Comparison of ENCODE assay signal across 14 mouse cellular contexts in genomic region chr11:75865859-75866258, GRCm38 (mm10).
A peak's percentile ranks its signal among the peaks of the same experiment; 100 is the strongest.
DNase-seq lines count a peak whose midpoint lies in the region; ATAC-seq and TF ChIP-seq lines count a peak whose summit lies in the region.
"Had no signal": no experiment of that assay in that cellular context is flagged by ENCODE, and none has a peak within 500 bp of the region (broad histone marks: within the 10 kb centered on the region; RNA-seq: fewer than 3 reads in every experiment).

No protein-coding gene starts in this region.

- no peak overlapping the region for H3K4me2 ChIP-seq in forebrain, embryonic 12.5 days
- no peak overlapping the region for H3K4me2 ChIP-seq in forebrain, embryonic 13.5 days
- no peak overlapping the region for H3K4me2 ChIP-seq in embryonic facial prominence, embryonic 13.5 days
- H3K4me2 ChIP-seq in midbrain, embryonic 12.5 days (replicated peaks): no peak overlapping the region

- TF ChIP-seq CTCF in layer of hippocampus, adult 2 months (conservative IDR thresholded peaks at IDR 0.05): no peak

- peak overlapping the region; percentile 68 for H3K27ac ChIP-seq in forebrain, embryonic 12.5 days
- H3K27ac ChIP-seq in forebrain, embryonic 13.5 days: no peak overlapping the region; the same call in 1 of the 2 replicates
- peak overlapping the region; percentile 92 for H3K27ac ChIP-seq in layer of hippocampus, adult 2 months
- H3K27ac ChIP-seq in embryonic facial prominence, embryonic 13.5 days: peak overlapping the region; percentile 16; the same call in 1 of the 2 replicates
- peak overlapping the region; percentile 58; the same call in 1 of the 2 replicates for H3K27ac ChIP-seq in midbrain, embryonic 12.5 days (replicated peaks)
- H3K27ac ChIP-seq: heart, adult 2 months; liver, embryonic 14.5 days had no signal

- WGBS in forebrain, embryonic 12.5 days: 32% methylated on average over 9 of the region's 9 CpGs
- WGBS in forebrain, embryonic 13.5 days: 17% methylated on average over 9 of the region's 9 CpGs
- WGBS in embryonic facial prominence, embryonic 13.5 days: 14% methylated on average over 9 of the region's 9 CpGs
- WGBS in midbrain, embryonic 12.5 days: 47% methylated on average over 9 of the region's 9 CpGs

- H3K9ac ChIP-seq in forebrain, embryonic 12.5 days: no peak overlapping the region
- H3K9ac ChIP-seq in forebrain, embryonic 13.5 days: no peak overlapping the region; the same call in 1 of the 2 replicates
- no peak overlapping the region for H3K9ac ChIP-seq in embryonic facial prominence, embryonic 13.5 days
- H3K9ac ChIP-seq in midbrain, embryonic 12.5 days (replicated peaks): no peak overlapping the region
- H3K9ac ChIP-seq: liver, embryonic 14.5 days had no signal

- H3K4me3 ChIP-seq in forebrain, embryonic 12.5 days (replicated peaks): no peak overlapping the region
- no peak overlapping the region for H3K4me3 ChIP-seq in forebrain, embryonic 13.5 days
- H3K4me3 ChIP-seq in layer of hippocampus, adult 2 months: no peak overlapping the region
- H3K4me3 ChIP-seq in embryonic facial prominence, embryonic 13.5 days: no peak overlapping the region
- H3K4me3 ChIP-seq in midbrain, embryonic 12.5 days: no peak overlapping the region
- H3K4me3 ChIP-seq: heart, adult 2 months had no signal

- peak; percentile 28; the same call in 1 of the 2 replicates for ATAC-seq in forebrain, embryonic 12.5 days (ENCODE audit: low FRiP score)
- ATAC-seq in forebrain, embryonic 13.5 days: no peak
- no peak for ATAC-seq in embryonic facial prominence, embryonic 13.5 days (ENCODE audit: insufficient number of reproducible peaks, insufficient read depth, low FRiP score, low TSS enrichment, low read depth)
- ATAC-seq in midbrain, embryonic 12.5 days (ENCODE audit: low FRiP score, low read depth): no peak
- ATAC-seq in megakaryocyte, adult 5-6 weeks (ENCODE audit: poor library complexity, severe bottlenecking): no peak
- ATAC-seq in activated CD4-positive, CD25-positive, alpha-beta regulatory T cell, adult 4 months: no peak

- peaks cover 44% of the 10 kb centered on the region for H3K4me1 ChIP-seq in forebrain, embryonic 12.5 days
- H3K4me1 ChIP-seq in forebrain, embryonic 13.5 days: peaks cover 69% of the 10 kb centered on the region
- H3K4me1 ChIP-seq in embryonic facial prominence, embryonic 13.5 days: peaks cover 48% of the 10 kb centered on the region
- H3K4me1 ChIP-seq in midbrain, embryonic 12.5 days: peaks cover 37% of the 10 kb centered on the region

- no peaks in the 10 kb centered on the region for H3K9me3 ChIP-seq in forebrain, embryonic 12.5 days
- H3K9me3 ChIP-seq in forebrain, embryonic 13.5 days (replicated peaks): no peaks in the 10 kb centered on the region
- H3K9me3 ChIP-seq in embryonic facial prominence, embryonic 13.5 days: no peaks in the 10 kb centered on the region
- no peaks in the 10 kb centered on the region for H3K9me3 ChIP-seq in midbrain, embryonic 12.5 days
- H3K9me3 ChIP-seq: G1E had no signal

- no peak for DNase-seq in layer of hippocampus, adult 2 months (ENCODE audit: low spot score in 2 of 2)
- no peak for DNase-seq in layer of hippocampus, adult 11-12 months (ENCODE audit: low spot score)
- DNase-seq: cerebellum, adult 18-20 months; heart, adult 2 months; kidney, adult 11 months; spleen, adult 18-20 months had no signal

- no peaks in the 10 kb centered on the region for H3K27me3 ChIP-seq in forebrain, embryonic 12.5 days
- no peaks in the 10 kb centered on the region for H3K27me3 ChIP-seq in forebrain, embryonic 13.5 days
- no peaks in the 10 kb centered on the region for H3K27me3 ChIP-seq in embryonic facial prominence, embryonic 13.5 days
- no peaks in the 10 kb centered on the region for H3K27me3 ChIP-seq in midbrain, embryonic 12.5 days

- no peaks in the 10 kb centered on the region for H3K36me3 ChIP-seq in forebrain, embryonic 12.5 days (replicated peaks)
- H3K36me3 ChIP-seq in forebrain, embryonic 13.5 days (ENCODE audit: poor library complexity, severe bottlenecking): no peaks in the 10 kb centered on the region
- no peaks in the 10 kb centered on the region for H3K36me3 ChIP-seq in embryonic facial prominence, embryonic 13.5 days
- no peaks in the 10 kb centered on the region for H3K36me3 ChIP-seq in midbrain, embryonic 12.5 days
- H3K36me3 ChIP-seq: G1E had no signal
